Mouse (Mus musculus): ENCODE measurements around the gene Tmem140.

DNA sequence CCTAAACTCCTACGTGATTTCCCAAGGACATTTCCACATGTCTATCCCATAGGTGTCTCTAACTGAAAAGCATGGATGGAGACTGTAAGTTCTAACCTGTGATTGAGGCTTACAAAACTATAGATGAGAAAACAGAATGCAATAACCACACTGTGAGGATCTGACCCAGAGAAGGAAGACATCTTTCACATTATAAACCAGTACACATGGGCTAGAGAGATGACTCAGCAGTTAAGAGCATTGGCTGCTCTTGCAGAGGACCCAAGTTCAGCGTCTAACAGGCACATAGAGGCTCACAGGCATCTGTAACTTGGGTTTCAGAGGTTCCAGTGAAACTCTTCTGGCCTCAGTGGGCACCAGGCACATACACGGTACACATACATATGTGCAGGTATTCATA lies 51.5 kb downstream of the Tmem140 start:
- no peak for TF ChIP-seq POLR2A (IDR thresholded peaks at IDR 0.05; ENCODE audit: insufficient read depth, low read depth, low read length)
- TF ChIP-seq CTCF (IDR thresholded peaks at IDR 0.05): no peak
- no peak for TF ChIP-seq EP300 (IDR thresholded peaks at IDR 0.05; ENCODE audit: insufficient read depth, low read depth, low read length)
